Mouse (Mus musculus): ENCODE data around the gene Xpa. TPM values are rescaled to one million over a fixed set of nuclear protein-coding genes. Genes with fewer than 3 reads are reported as not detected.
"Not testable (repeated sequence)": the region's sequence is repeated elsewhere in the genome, so short reads cannot be mapped to it uniquely, and the experiment has no call there.

Xpa gene
- total RNA-seq (2021) = 10 to 100 TPM; 10.4 to 12.9 TPM

DNA sequence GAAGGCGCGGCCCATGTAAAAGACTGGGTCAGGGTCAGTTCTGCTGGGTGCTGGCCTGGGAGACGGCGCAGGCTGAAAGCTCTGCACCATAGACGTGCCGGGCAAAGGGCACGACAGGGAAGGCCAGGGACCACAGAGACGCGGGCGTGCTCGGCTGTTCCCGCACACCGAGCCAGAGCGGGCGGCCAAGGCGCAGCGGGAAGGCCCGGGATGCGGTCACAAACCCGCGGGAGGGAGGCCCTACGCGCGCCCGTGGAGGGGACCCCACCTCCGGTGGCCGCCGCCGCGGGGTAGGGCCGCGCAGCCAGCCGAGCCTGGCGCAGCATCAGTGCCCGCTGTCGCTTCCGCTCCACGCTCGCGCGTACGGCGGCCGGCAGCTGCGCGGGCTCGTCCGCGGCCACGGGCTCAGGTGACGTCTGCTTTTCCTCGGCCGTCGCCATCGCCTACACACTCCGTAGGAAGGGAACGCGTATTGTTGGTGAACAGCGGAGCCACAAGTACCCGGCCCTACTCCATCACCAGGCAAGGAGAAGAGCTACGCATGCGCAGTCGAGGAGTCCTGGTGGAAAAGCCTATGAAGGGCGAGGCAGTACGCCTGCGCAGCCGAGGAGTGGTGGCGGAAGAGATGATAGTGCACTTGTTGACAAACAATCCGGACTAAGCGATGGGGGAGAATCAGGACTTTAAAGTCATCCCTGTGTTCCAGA lies at the start of gene Xpa:
Gene Xpa (minus strand): TSS at position 531 of the 707 bp plus-strand sequence.
- intact Hi-C loops (cut with DNase I) = loop anchor here (5.0 kb wide), 1 partner anchor 456 kb away; the partner anchor contains the start of gene Tbc1d2
- peak; percentile 95 to 96 for DNase-seq (ENCODE audit: low spot score in 2 of 2)

DNA sequence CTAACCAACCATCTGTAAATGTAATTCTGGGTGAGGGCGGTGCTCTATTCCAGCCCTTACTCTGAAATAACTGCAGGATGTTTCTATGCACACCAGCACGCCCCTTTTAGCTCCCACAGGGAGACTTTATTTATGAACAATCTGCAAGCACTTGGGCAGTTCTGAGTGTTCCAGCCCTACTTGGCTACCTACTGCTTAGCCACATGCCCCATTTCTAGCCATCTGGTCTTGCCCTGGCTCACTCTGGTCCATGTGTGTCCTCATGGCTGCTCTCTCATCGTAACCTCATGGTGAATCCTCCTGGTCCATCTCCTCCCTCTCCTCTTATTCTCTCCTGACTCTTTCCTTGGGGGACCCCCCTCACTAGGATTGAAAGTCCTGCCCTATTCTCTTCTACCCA lies 39.8 kb upstream of the Xpa start:
- no peak for DNase-seq (ENCODE audit: low spot score in 2 of 2)
- intact Hi-C loops (cut with DNase I) = no loop called here

DNA sequence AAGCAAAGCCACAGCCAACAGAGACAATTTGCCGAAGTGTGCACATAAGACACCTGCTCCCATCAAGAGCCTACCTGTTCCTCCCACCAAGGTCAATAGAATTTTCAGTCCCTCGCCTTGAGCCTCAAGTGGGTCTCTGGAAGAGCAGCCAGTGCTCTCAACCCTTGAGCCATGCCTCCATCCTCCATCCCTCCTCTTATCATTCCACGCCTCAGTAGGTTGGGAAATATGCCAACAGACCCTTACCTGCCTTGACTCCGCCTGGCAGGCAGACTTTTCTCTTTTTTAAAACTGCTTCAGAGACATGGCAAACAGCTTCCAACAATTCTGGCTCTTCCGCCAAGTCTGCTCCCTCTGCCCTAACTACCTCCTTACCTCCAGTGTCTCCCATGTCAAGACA lies 38.6 kb upstream of the Xpa start:
- intact Hi-C loops (cut with DNase I) = no loop called here

DNA sequence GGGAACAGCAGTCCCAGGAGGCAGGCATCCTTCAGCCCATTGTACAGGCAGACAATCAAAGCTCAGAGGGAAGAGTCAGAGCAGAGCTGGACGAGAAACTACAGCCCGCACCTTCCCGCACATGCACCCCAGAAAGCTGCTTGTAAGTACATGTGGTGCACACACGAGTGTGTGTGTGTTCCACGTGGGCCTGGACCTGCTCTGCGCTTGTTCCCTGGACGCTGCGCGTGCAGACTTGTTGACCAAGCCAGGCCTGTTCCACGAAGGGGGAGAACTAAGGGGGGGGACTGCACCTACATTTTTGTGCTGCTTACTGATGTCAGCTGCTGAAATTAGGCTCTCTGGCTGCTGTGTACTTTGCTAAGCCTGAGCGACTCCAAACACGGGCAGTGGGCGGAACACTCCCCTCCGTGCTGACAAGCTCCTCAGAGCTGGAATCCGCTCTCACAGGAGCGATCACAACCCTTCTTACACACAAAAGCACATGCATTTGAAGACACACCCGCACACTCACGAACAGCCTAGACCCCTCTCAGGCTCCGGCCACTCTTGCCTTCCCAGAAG lies 30.9 kb upstream of the Xpa start:
- no peak for DNase-seq (ENCODE audit: low spot score in 2 of 2)
- intact Hi-C loops (cut with DNase I) = no loop called here

More for the DNA sequence above, 38.6 kb upstream of the Xpa start:
- no peak for DNase-seq (ENCODE audit: low spot score in 2 of 2)

DNA sequence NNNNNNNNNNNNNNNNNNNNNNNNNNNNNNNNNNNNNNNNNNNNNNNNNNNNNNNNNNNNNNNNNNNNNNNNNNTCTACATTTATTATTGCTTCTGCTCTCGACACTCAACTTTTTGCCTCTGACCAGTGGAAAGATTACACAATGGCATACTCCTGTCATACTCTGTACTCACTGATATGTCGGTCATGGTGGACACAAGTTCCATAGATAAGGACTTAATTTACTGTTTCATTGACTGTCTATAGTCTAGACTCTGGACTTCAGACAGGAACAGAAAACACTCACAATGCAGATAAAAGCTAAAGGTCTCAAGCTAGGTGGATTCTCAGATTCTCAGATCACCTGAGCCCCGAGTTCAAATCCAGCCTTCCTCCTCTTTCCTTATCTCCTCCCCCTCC lies 25.0 kb upstream of the Xpa start:
- no peak for DNase-seq (ENCODE audit: low spot score in 2 of 2)

DNA sequence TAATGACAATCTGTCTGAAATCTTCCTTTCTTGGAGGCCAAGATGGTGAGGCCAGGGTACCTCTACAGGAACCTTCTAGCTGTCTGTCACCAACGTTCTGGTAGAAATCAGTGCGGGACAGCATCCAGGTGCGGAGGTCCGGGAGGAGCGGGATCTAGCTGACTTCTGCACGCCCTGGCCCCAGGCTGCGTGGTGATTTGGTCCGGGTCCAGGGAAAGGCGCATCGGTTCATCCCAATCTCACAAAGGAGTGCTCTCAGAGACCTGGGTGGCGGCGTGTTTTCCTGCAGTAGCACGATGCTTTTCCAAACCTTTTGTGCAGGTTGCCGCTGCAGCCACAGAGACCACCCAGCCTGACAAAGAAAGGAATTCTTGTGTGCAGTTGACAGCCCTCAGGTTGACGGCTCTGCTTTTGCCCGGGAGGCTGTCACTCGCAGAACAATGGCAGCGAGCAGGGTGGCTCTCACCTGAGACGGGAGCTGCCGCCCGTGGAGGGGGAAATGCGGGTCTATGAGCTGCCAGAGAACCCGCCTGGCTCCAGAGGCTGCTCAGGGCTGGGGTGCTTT lies 6.5 kb upstream of the Xpa start:
- intact Hi-C loops (cut with DNase I) = loop anchor here (5.0 to 10.0 kb wide), 2 partner anchors 170 to 852 kb away; partner anchors contain the start of gene Anks6
- peak in 1 of 2 experiments; percentile 12 for DNase-seq (ENCODE audit: low spot score in 2 of 2)

More for the DNA sequence above, 25.0 kb upstream of the Xpa start:
- intact Hi-C loops (cut with DNase I) = no loop called here

DNA sequence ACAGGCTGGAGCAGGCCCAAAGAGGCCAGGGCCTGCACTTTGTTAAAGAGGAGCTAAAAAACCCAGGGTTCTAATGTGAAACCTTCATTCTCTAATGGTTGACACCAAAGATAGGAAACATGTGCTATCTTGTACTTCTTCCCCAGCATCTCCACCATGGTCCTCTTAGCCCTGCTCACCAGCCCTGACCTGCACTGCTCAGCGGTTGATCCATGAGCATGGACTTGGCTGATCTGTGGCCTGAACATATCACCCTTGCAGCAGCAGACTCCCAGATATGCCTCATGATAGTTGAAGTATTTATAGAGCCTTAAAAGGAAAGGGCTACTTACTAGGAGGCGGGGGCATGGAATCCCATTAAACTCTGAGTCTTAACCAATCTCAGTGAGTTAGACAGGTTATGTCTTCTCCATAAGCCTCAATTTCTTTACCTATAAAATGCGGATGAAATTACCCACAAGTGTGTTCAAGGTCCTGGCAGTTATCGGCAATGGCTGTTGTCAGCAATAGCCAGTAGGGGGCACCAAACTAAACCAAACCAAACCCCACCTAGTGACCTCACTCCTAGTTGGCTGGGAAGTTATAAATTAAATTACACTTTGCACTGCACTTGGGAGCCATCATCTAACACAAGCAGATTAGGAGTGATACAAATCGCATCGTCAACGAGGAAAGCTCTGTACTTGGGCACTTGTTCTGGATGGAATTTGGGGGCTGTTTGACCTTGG lies 5.9 kb upstream of the Xpa start:
- peak; percentile 52 to 60 for DNase-seq (ENCODE audit: low spot score in 2 of 2)
- intact Hi-C loops (cut with DNase I) = loop anchor here (5.0 to 10.0 kb wide), 2 partner anchors 170 to 853 kb away; partner anchors contain the start of gene Anks6

DNA sequence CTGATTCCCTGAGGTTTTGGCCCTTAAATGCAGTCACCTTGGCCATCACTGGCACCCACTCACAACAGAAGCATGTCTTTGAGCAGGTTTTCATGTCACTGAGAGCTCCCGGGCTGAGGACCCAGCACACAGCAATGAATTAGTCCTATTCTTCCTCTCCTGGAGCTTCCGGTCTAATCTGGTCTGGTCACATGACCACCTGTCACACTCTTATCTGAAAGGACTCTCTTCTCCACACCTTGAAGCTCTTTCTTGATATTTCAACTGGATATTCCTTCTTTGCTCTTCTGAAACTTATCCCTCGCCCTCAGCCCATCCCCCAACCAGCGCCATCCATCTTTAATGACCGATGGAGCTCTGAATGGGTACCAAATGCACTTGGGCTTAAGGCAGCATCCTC lies 2.0 kb upstream of the Xpa start:
- no peak for DNase-seq (ENCODE audit: low spot score in 2 of 2)
- intact Hi-C loops (cut with DNase I) = loop anchor here (5.0 kb wide), 1 partner anchor 454 kb away; the partner anchor contains the start of gene Tbc1d2

DNA sequence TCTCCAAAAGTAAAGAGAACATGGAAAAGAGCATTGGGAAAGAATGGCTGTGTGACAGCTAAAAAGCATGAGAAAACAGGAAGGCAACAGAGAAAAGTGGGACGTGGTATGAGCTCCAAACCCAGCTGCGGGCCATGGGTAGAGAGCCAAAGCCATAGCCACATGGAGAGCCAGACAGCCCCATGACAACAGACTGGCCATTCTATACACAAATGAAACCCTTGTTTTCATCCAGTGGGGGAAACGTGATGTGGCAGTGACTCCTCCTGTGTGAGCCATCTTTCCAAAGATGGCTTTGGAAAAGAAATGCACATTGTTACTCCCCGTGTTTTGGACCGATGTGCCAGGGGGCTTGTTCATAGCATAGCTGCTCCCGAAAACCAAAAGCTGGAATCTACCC lies 402 bp upstream of the Xpa start:
- DNase-seq (ENCODE audit: low spot score in 2 of 2) = no peak
- intact Hi-C loops (cut with DNase I) = loop anchor here (5.0 kb wide), 1 partner anchor 456 kb away; the partner anchor contains the start of gene Tbc1d2

DNA sequence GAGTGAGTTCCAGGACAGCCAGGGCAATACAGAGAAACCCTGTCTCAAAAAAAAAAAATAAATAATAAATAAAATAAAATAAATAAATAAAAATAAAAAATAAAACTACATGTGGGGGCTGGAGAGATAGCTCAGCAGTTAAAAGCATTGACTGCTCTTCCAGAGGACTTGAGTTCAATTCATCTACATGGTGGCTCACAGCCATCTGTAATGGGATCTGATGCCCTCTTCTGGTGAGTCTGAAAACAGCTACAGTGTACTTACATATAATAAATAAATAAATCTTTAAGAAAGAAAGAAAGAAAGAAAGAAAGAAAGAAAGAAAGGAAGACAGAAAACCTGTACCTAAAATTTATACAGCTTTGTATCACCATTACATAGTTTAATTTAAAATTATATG lies 4.1 kb downstream of the Xpa start:
- DNase-seq (ENCODE audit: low spot score in 2 of 2); intact Hi-C loops (cut with DNase I): not testable (repeated sequence)

DNA sequence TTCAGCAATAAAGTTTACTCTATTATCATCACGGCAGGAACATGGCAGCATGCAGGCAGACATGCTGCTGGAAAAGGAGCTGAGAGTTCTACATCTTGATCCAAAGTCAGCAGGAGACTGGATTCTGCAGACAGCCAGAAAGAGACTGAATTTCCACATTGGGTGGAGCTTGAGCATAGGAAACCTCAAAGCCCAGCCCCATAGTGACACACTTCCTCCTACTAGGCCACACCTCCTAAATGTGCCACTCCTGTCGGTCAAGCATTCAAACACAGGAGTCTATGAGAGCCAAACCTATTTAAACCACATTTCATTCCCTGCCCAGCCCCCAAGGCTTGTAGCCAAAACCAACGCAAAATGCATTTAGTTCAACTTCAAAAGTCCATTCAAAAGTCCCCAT lies 9.6 kb downstream of the Xpa start:
- intact Hi-C loops (cut with DNase I) = no loop called here
- no peak for DNase-seq (ENCODE audit: low spot score in 2 of 2)

DNA sequence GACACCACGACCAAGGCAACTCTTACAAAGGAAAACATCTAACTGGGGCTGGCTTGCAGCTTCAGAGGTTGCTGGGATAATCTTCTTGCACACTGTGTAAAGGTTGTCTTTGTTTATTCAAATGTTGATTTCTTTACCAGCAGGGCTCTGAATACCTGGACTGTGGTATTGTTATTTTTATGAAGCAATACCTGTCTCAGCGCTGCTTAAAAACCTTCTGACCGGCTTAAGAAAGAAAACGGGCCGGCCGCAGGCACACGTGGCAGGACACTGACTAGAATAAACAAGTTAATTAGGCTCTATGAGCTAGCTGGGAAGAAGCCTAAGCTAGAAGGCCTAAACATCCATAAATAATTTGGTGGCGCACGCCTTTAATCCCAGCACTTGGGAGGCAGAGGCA lies 10.2 kb downstream of the Xpa start:
- intact Hi-C loops (cut with DNase I) = no loop called here
- no peak for DNase-seq (ENCODE audit: low spot score in 2 of 2)

DNA sequence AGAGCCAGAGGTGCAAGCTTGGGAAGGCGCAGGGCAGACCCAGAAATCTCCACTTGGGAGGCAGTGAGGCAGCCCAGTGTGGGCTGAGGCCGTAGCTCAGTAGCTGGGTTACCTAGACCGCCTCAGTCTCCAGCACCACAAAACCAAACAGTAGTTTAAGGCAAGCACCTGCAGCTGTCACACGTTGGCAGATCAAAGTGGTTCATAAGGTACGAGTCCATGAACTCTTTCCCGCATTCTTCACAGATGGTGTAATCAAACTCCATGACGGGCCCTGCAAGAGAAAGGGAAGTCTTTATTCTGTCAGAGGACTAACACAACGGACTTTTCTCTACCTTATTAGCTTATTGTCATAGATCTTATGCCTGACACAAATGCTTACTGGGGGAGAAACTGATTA lies 10.7 kb downstream of the Xpa start:
- no peak for DNase-seq (ENCODE audit: low spot score in 2 of 2)
- intact Hi-C loops (cut with DNase I) = no loop called here

DNA sequence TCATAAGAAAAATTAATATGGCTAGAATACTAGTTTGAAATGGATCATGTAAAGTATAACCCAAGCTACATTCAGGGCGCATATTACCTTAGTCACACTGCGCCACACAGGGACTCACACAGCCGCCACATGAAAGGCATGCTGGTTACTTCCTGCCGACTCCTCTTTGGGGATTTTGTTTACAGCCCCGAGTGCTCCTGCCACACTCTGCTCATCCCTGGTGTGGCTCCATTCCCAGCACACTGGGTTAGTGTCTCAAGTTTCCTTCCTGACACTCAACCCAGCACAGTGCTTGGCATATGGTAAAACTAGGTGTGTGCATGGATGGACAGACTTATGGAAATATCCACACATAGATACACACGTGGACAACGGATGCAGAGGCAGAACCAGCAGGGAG lies 13.9 kb downstream of the Xpa start:
- no peak for DNase-seq (ENCODE audit: low spot score in 2 of 2)
- intact Hi-C loops (cut with DNase I) = no loop called here

DNA sequence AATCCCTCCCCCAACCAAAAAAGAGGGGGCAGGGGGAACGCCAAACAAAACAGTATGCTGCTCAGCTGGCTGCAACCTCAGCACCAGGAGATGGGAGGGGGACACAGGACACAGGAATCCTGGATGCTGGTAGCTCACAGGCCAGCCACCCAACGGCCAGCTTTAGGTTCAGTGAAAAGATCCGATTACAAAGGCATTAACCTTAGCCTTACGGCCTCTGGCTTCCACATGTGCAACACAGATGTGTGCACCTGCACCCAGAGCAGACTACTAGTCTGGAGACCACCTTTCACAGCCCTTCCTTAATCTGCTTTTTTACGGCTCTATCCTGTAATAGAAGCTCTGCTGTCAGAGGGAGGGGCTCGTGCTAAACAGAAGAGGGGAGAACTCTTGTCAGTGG lies 14.9 kb downstream of the Xpa start:
- no peak for DNase-seq (ENCODE audit: low spot score in 2 of 2)
- intact Hi-C loops (cut with DNase I) = no loop called here

DNA sequence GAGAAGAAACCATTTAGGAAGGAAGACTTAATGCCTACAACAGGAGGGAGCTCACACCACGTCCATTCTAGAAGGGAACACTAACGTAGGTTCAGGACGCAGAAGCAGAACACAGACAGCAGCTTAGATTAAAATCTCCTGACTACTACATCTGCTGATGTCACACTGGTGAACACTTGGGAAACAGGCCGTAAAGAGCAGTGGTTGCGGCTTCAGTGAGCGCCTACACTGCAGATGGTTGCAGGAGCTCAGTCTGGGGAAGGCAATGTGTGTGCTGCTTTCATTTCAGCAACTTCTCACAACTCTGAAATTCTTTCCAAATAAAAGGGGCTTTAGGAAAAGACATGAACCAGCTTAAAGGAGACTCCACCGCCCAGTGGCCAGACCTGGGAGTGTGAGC lies 18.6 kb downstream of the Xpa start:
- no peak for DNase-seq (ENCODE audit: low spot score in 2 of 2)
- intact Hi-C loops (cut with DNase I) = no loop called here

DNA sequence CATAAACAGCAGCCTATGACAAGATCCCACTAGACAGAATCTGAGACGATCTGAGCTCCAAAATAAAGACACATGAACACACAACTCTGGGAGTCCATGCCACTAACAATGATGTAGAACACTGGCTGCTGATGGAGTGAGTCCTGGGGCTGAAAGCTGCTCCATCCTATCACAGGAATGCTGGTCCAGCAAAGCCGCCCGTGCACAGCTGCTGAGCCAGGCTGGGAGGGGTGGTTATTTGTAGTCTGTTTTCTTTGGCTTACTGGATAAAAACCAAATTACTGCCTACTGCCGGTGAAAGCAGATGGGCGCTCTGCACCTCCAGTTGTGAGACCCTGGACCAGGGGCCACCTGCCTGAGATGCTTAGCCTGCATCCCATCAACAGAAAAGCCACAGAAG lies 19.1 kb downstream of the Xpa start:
- peak in 1 of 2 experiments; percentile 21 for DNase-seq (ENCODE audit: low spot score in 2 of 2)
- intact Hi-C loops (cut with DNase I) = no loop called here

DNA sequence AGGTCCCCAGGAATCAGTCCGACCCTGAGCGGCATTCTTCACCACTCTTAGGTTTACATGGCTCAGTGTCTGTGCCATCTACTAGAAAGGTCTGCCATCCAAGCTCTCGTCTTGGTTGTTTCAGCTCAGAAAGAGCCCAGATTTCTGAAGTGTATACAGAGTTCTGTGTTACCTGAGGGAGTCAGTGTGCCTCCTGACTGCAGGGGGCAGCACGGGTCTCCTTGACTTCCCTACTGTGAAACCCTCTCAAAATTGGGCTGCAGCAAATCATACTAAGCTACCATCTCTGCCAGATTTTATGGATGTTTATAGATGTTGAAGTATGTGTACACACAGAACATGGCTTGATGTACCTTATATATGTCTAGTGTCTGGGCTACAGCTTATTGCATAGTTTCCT lies 19.8 kb downstream of the Xpa start:
- intact Hi-C loops (cut with DNase I) = no loop called here
- DNase-seq (ENCODE audit: low spot score in 2 of 2) = no peak

DNA sequence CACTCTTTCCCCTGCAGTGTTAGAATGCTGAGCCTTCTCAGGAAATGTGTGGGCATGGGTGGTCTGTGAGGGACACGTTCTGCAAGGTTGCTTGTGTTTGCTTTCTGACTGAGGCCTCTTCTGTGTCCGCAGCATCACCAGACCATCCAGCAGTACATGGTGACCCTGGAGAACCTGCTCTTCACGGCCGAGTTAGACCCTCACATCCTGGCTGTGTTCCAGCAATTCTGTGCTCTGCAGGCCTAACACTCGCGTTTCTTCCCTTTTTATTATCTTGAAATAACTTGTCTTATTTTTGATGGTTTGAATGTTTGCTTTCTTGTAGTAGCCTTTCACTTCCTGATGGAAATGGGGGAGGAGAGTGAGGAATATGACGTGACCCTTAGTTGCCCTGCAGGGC lies 24.4 kb downstream of the Xpa start:
- intact Hi-C loops (cut with DNase I) = no loop called here
- DNase-seq (ENCODE audit: low spot score in 2 of 2) = no peak

DNA sequence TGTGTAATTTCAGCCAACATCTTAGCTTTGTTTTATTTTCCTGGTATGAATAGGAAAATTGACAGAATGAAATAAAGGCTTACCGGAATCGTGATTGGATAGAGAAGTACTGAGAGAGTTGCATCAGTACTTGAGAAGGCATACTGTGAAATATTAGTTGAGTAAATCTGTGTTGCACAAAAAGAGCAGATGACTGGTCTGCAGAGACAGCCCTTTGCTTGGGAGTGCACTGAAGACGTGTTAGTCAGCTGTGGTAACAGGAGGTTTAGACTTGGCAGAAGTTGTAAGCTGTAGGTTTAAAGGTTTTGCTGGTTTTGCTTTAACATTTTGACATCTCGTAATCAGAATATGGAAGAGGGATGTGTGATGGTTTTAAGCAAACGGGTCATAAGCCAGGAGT lies 30.3 kb downstream of the Xpa start:
- intact Hi-C loops (cut with DNase I) = no loop called here
- DNase-seq (ENCODE audit: low spot score in 2 of 2) = no peak
